Mouse (Mus musculus) liver (tissue): Measurements from ENCODE around the gene Plscr2.

Experiments used
- DNase-seq: peaks from one replicate; pipeline ENCODE4 v3.0.0-alpha.2; 2020; ENCODE audit warnings: mixed read lengths

Gene Plscr2

GRCm38 (mm10) chr9:92275486-92276207, at the start of gene Plscr2:
TSS of gene Plscr2 (plus strand) at chr9:92275602.
- DNase-seq, result no peak

GRCm38 (mm10) chr9:92226127-92226655, 49.2 kb upstream of the Plscr2 start:
- DNase-seq, result no peak

GRCm38 (mm10) chr9:92226795-92227194, 48.6 kb upstream of the Plscr2 start:
- DNase-seq, result no peak

DNA sequence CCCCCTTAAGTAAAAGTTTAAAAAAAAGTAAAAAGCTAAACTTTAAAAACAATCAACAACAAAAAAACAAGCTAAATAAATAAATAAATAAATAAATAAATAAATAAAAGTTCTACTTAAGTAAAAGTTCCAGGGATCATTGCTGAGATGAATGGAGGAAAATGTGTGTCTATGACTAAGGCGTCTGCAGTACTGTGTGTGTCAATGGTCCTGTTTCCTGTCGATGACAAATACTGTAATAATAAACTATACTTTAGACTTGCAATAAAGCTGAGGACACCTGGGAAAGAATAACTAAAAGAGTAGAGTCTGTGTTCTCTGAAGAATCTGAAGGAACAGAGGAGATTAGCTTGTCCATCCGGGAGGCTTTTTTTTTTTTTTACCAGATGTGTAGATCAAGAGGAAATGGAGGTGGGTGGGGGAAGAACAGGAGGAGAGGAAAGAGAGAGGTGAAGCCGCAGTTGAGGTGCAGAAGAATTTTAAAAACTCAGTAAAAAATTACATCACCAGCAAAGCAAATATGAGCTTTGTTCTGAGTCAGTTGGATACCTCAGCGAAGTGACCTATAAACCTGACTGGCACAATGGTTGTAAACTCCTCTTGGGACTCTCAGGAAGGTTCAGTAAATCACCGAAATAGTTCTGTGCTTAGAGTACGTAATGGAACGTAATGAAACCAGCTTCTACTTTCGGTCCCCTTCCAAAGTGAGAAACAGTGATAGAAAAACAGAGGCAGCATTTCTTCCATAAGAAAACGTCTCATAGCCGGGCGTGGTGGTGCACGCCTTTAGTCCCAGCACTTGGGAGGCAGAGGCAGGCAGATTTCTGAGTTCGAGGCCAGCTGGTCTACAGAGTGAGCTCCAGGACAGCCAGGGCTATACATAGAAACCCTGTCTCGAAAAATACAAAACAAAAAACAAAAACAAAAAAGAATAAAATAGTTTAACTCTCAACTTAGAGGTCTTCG, 46.3 kb upstream of the Plscr2 start:
- DNase-seq, result no peak

DNA sequence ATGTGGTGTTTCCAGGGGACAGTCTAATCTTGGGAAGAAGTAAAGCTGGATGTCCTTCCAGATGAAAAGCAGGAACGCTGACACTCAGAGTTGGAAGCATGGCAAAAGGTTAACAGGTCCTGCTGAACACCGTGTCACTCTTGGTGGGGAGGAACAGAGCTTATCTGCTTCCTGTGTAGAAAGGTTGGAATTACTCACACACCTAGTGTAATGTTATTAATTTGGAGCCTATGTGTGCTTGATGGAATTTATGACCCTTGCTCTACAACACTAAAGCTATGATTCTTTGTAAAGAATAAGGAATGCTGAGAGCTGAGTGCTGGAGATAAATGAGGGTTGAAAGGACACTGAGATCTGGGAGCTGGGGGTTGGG, 45.6 kb upstream of the Plscr2 start:
- DNase-seq, result no peak

DNA sequence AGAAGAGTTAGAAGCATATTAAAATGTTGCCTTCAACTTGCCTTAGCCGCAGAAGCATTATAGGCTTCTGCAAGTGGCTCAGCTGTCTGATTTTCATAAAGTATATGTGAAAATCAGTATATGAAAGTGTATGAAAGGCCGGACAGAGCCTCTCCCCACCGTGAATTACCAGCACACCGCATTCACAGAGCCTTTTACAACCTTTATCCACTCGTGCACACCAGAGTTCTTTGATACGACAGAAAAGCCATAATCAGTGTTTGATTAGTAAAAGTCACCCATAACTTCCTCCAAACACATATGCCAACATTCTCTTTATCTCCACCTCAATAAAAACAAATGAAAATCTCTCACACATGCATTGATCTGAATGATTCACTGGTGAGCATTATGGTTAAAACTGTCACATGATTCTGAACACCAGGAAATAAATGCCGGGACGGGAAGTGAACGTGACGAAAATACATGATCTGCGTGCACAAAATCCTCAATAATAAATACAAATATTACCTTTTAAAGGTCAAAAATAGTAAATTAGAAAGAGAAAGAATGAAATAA, 40.4 kb upstream of the Plscr2 start:
- no peak for DNase-seq

DNA sequence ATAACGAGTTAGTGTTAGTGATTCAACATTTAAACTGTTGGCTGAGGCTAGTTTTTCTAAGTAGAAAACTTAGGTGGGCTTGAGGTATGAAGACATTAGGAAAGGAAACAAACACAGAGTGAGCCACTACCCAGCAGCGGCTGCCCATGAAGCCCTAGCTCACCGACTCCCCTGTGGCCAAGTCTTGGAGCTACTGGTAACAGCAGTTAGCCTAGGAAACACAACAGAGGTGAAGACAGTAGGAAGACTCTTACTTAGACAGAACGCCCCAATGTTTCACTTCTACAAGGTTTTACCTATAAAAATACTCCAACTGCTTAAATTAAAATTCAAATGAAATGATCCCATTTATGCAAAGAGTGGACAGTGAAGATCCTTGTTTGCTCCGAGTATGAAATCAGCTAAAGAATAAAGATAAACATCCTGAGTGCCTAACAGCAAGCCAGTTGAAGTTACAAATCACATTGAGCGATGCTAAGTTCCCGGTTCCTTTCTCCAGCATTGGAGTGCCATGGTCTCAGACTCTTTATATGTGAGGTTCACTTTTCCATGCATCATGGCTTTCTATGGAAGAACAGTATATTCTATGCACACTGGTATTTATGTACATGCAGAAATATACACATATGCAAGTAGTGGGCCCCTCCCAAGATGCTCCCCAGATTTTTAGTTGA, 26.5 kb upstream of the Plscr2 start:
- no peak for DNase-seq

GRCm38 (mm10) chr9:92249447-92249852, 26.0 kb upstream of the Plscr2 start, which contains the start of gene Plscr1:
TSS of gene Plscr1 (plus strand) at chr9:92249750.
- DNase-seq, result no peak

DNA sequence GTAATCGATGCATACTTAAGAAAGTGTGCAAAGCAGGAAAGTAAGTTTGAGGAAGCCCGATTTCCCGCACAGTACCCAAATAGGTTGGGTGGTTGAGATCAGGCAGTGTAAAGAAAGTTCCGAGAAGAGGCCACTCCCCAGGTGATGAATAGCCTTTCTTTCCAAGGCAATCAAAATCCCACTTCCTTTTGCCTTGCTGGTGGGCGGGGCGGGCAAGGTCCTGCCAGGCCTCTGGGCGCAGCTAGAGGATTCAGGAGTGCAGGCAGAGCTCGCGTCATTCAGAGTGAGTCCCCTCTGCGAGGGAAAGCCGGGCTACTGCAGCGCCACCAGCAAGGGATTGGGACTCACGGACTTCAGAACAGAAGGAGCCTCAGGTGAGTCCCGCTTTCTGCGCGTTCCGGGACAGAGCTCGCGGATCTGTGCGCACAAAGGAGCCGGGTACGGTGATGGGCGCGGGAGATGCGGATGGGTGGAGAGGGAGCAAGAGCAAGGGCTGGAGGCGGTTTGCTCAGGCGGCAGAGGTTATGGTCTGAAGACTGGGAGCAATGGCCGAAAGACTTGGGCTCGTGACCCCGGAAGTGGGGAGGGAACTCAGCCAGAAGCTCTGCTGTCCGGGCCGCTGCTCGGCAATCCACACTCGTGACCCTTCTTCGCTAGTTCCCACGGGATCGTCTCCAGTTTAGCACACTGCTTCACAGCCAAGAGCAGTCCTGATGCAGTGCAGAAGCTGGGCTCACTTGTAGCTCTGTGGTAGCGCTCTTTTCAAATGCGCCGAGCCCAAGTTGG, 25.2 kb upstream of the Plscr2 start:
- peak; percentile 70 for DNase-seq

GRCm38 (mm10) chr9:92252718-92253117, 22.7 kb upstream of the Plscr2 start:
- no peak for DNase-seq

DNA sequence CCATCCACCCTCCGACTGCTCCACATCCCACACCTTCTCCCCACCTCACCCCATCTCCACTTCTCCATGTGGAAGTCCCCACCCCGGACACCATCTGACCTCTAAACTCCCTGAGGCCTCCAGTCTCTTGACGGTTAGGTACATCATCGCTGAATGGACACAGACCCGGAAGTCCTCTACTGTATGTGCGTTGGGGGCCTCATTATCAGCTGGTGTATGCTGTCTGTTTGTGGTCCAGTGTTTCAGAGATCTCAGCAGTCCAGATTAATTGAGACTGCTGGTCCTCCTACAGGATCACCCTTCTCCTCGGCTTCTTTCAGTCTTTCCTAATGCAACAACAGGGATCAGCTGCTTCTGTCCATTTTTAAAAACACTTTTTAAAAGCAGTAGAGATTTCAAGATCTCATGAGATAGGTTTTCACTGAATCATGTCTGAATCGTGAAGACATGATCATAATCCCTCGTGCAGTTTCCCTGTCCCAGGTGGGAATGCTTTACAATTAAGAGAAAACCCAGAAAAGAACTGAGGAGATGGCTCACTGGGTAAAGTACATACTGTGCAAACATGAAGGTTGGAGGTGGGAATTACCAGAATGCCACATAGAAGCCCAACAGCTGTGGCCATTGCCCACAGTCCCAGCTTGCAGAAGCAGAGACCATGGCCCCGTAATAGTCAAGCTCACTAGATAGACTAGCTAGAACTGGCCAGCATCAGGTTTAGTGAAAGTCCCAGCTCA, 21.6 kb upstream of the Plscr2 start:
- peak; percentile 24 for DNase-seq

- no peak for DNase-seq
These were observed 14.8 kb upstream of the Plscr2 start for GRCm38 (mm10) chr9:92260481-92261159.

- no peak for DNase-seq
These were observed 9.7 kb upstream of the Plscr2 start for GRCm38 (mm10) chr9:92265719-92266118.

DNA sequence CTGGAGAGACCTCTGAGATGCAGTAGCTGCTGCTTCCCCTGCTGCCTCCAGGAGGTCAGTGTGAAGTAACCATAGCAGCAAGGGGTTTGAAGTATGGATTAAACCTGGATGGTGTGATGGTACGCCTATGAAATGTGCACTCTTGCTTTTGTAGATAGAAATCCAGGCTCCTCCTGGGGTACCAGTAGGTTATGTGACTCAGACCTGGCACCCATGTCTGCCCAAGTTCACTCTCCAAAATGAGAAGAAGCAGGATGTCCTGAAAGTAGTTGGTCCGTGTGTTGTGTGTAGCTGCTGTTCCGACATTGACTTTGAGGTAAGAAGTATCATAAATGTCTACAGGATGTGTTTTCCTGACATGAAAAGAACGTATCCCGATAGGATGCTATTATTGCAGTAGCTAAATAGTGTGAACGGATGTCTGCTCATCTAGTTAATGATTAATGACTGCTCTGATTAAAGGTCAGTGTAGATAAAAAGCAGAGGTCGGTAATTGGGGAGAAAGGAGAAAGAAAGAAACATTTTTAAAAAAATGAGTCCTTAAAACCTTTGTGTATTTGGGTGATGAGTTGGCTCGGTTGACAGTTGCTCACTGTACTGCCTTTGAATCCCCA, 8.7 kb upstream of the Plscr2 start:
- no peak for DNase-seq

- DNase-seq, result no peak
These were observed 7.7 kb upstream of the Plscr2 start for GRCm38 (mm10) chr9:92267732-92268131.

- no peak for DNase-seq
These were observed 5.5 kb upstream of the Plscr2 start for GRCm38 (mm10) chr9:92269829-92270404.

GRCm38 (mm10) chr9:92270927-92271326, 4.5 kb upstream of the Plscr2 start:
- DNase-seq, result peak; percentile 44

DNA sequence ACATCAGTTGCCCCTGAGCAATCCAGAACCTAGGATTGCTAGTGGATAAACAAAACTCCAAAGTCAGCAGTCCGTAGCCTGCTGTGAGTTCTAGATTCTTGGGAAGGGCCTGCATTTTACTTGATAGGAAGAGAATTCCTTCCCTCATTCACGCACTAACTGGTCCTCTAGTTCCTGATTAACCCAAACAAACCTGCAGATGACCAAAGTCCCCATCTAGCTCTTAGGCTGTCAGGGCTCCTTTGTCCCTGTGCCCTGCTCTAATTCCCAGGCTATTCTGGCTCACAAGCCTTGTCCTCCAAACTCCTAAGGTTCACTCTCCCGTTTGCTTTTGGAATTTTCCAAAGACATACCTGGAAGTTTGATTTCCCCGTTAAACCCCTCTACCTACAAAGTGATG, 2.8 kb upstream of the Plscr2 start:
- no peak for DNase-seq

DNA sequence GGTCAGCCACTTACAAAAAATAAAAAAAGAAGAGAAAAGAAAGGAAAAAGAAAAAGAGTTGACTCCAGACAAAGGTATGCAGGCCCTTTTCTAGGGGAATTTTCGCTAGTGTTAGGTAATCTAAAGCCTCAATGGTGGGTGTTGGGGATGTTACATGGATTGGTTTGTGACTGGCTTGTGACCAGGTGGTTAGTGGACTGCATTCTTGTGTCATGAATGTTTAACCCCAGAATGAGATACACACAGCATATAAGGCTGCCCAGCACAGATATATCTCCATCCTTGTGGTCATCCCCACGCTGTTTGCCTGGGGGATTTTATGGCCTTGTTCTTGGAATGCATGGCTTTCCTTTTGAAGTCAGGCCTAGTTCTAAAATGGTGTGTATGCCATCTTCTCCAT, 2.1 kb upstream of the Plscr2 start:
- no peak for DNase-seq
